Mouse (Mus musculus): ENCODE measurements at regions not wholly inside any gene's neighbourhood (a gene's known extent, or its start where the extent isn't known, plus 50 kb on each side); places are given as distances from the start of the nearest gene placed in this dataset.

- POLR2A ChIA-PET: no interaction called here
- no peaks in the 10 kb centered on the region for H3K27me3 ChIP-seq
- CTCF ChIA-PET: no interaction called here
- ATAC-seq (no peak), DNase-seq (ENCODE audit: low read depth, low spot score) (no peak)
- no peak for TF ChIP-seq CTCF (IDR thresholded peaks at IDR 0.05)
- in situ Hi-C loops (cut with MboI; ENCODE audit: low pct_unique_long_range_greater_than_20kb): no loop called here
Measured at GRCm38 (mm10) chr8:7024336-7024735, 1636.7 kb downstream of the Efnb2 start.

GRCm38 (mm10) chr8:7011881-7012280, 1649.2 kb downstream of the Efnb2 start:
- ChIA-PET POLR2A (no interaction called here), CTCF (interaction anchor here (1.7 kb wide), 1 partner anchor 24 kb away, joined by 4 read pairs; no protein-coding TSS in a partner anchor)
- ATAC-seq: no peak
- TF ChIP-seq CTCF (IDR thresholded peaks at IDR 0.05): no peak
- DNase-seq (ENCODE audit: low read depth, low spot score): no peak
- in situ Hi-C loops (cut with MboI; ENCODE audit: low pct_unique_long_range_greater_than_20kb): no loop called here
- no peaks in the 10 kb centered on the region for H3K27me3 ChIP-seq

GRCm38 (mm10) chr8:6991516-6991915, 1669.5 kb downstream of the Efnb2 start:
- TF ChIP-seq CTCF (IDR thresholded peaks at IDR 0.05): no peak
- DNase-seq (ENCODE audit: low read depth, low spot score) (no peak), ATAC-seq (no peak)
- no peaks in the 10 kb centered on the region for H3K27me3 ChIP-seq
- in situ Hi-C loops (cut with MboI; ENCODE audit: low pct_unique_long_range_greater_than_20kb): no loop called here
- CTCF ChIA-PET: no interaction called here
- POLR2A ChIA-PET: no interaction called here

GRCm38 (mm10) chr8:6989359-6990095, 1671.5 kb downstream of the Efnb2 start:
- CTCF ChIA-PET: no interaction called here
- H3K27me3 ChIP-seq: no peaks in the 10 kb centered on the region
- no peak for TF ChIP-seq CTCF (IDR thresholded peaks at IDR 0.05)
- in situ Hi-C loops (cut with MboI; ENCODE audit: low pct_unique_long_range_greater_than_20kb): no loop called here
- ATAC-seq (no peak), DNase-seq (ENCODE audit: low read depth, low spot score) (no peak)
- POLR2A ChIA-PET: interaction anchor here (0.6 kb wide), 1 partner anchor 430 kb away, joined by 4 read pairs; no protein-coding TSS in a partner anchor

GRCm38 (mm10) chr8:6973961-6974360, 1687.1 kb downstream of the Efnb2 start:
- in situ Hi-C loops (cut with MboI; ENCODE audit: low pct_unique_long_range_greater_than_20kb): no loop called here
- POLR2A ChIA-PET: no interaction called here
- CTCF ChIA-PET: interaction anchor here (0.6 kb wide), 1 partner anchor 1799 kb away, joined by 4 read pairs; no protein-coding TSS in a partner anchor

GRCm38 (mm10) chr8:6963006-6963799, 1697.8 kb downstream of the Efnb2 start:
- ATAC-seq: peak; percentile 88
- no peaks in the 10 kb centered on the region for H3K27me3 ChIP-seq
- in situ Hi-C loops (cut with MboI; ENCODE audit: low pct_unique_long_range_greater_than_20kb): no loop called here
- no peak for TF ChIP-seq CTCF (IDR thresholded peaks at IDR 0.05)
- ChIA-PET CTCF (no interaction called here), POLR2A (no interaction called here)
- DNase-seq (ENCODE audit: low read depth, low spot score): peak; percentile 37

More at GRCm38 (mm10) chr8:6973961-6974360, 1687.1 kb downstream of the Efnb2 start:
- TF ChIP-seq CTCF (IDR thresholded peaks at IDR 0.05): no peak
- no peak for ATAC-seq
- no peaks in the 10 kb centered on the region for H3K27me3 ChIP-seq
- no peak for DNase-seq (ENCODE audit: low read depth, low spot score)

GRCm38 (mm10) chr8:6958086-6958485, 1703.0 kb downstream of the Efnb2 start:
- CTCF ChIA-PET: no interaction called here

GRCm38 (mm10) chr8:6954251-6954650, 1706.8 kb downstream of the Efnb2 start:
- no peak for DNase-seq (ENCODE audit: low read depth, low spot score)
- peaks cover 4% of the 10 kb centered on the region for H3K27me3 ChIP-seq
- TF ChIP-seq CTCF (IDR thresholded peaks at IDR 0.05): no peak
- ChIA-PET POLR2A (no interaction called here), CTCF (no interaction called here)
- no peak for ATAC-seq
- in situ Hi-C loops (cut with MboI; ENCODE audit: low pct_unique_long_range_greater_than_20kb): no loop called here

More at GRCm38 (mm10) chr8:6958086-6958485, 1703.0 kb downstream of the Efnb2 start:
- peaks cover 4% of the 10 kb centered on the region for H3K27me3 ChIP-seq
- ATAC-seq (no peak), DNase-seq (ENCODE audit: low read depth, low spot score) (no peak)
- POLR2A ChIA-PET: no interaction called here
- in situ Hi-C loops (cut with MboI; ENCODE audit: low pct_unique_long_range_greater_than_20kb): no loop called here
- TF ChIP-seq CTCF (IDR thresholded peaks at IDR 0.05): no peak

- no peak for ATAC-seq
- no peak for TF ChIP-seq CTCF (IDR thresholded peaks at IDR 0.05)
- POLR2A ChIA-PET: no interaction called here
- DNase-seq (ENCODE audit: low read depth, low spot score): no peak
- in situ Hi-C loops (cut with MboI; ENCODE audit: low pct_unique_long_range_greater_than_20kb): no loop called here
- CTCF ChIA-PET: interaction anchor here (1.3 kb wide), 1 partner anchor 140 kb away, joined by 3 read pairs; no protein-coding TSS in a partner anchor
- peaks cover 4% of the 10 kb centered on the region for H3K27me3 ChIP-seq
Measured at GRCm38 (mm10) chr8:6922467-6922866, 1738.6 kb downstream of the Efnb2 start.

- POLR2A ChIA-PET: no interaction called here
- ATAC-seq (no peak), DNase-seq (ENCODE audit: low read depth, low spot score) (no peak)
- CTCF ChIA-PET: no interaction called here
- no peak for TF ChIP-seq CTCF (IDR thresholded peaks at IDR 0.05)
- in situ Hi-C loops (cut with MboI; ENCODE audit: low pct_unique_long_range_greater_than_20kb): no loop called here
- H3K27me3 ChIP-seq: peaks cover 3% of the 10 kb centered on the region
Measured at GRCm38 (mm10) chr8:6907682-6908081, 1753.4 kb downstream of the Efnb2 start.

- no peaks in the 10 kb centered on the region for H3K27me3 ChIP-seq
- DNase-seq (ENCODE audit: low read depth, low spot score) (no peak), ATAC-seq (no peak)
- in situ Hi-C loops (cut with MboI; ENCODE audit: low pct_unique_long_range_greater_than_20kb): no loop called here
- POLR2A ChIA-PET: no interaction called here
- CTCF ChIA-PET: no interaction called here
- TF ChIP-seq CTCF (IDR thresholded peaks at IDR 0.05): no peak
Measured at GRCm38 (mm10) chr8:6891456-6891855, 1769.6 kb downstream of the Efnb2 start.
